Comparison of ENCODE assay signal across 16 mouse cellular contexts in the genomic region with DNA sequence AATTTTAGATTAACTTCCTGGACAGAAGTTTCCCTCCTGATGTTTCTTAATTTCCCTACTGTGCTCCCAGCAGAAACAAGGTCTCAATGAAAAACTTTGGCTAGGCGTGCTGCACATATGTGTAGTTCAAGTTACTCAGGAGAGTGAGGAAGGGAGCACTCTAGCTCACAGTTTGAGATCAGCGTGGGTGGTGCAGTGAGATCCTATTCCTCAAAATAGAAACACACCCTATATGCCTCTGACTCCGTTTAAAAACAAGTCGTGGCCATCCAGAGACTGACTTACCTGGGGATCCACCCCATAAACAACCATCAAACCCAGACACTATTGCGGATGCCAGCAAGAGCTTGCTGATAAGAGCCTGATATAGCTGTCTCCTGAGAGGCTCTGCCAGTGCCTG. TPM values are rescaled to one million over a fixed set of nuclear protein-coding genes. Genes with fewer than 3 reads are reported as not detected.
A peak's percentile ranks its signal among the peaks of the same experiment; 100 is the strongest.
DNase-seq lines count a peak whose midpoint lies in the region; ATAC-seq lines count a peak whose summit lies in the region.
"Had no signal": no experiment of that assay in that cellular context is flagged by ENCODE, and none has a peak within 500 bp of the region (broad histone marks: within the 10 kb centered on the region; RNA-seq: fewer than 3 reads in every experiment).

No protein-coding gene starts in this region.

- no peak for ATAC-seq in CD4-positive, CD25-positive, alpha-beta regulatory T cell, adult 4 months
- ATAC-seq: forebrain, postnatal 0 days; midbrain, embryonic 15.5 days had no signal

- DNase-seq in CD4-positive, CD25-positive, alpha-beta regulatory T cell, adult 2 months (ENCODE audit: low read depth, low spot score) = peak; percentile 58
- DNase-seq in right cerebral cortex, adult 18-20 months = peak; percentile 65
- no peak for DNase-seq in right cerebral cortex, postnatal 4 days
- DNase-seq in left cerebral cortex, adult 9 months (ENCODE audit: low spot score in 2 of 2) = peak; percentile 57 to 73
- DNase-seq in telencephalon, adult 2 months (ENCODE audit: low read depth, low spot score) = peak; percentile 76
- DNase-seq in gastrocnemius, postnatal 4 days (ENCODE audit: low spot score in 2 of 2) = no peak
- no peak for DNase-seq in spleen, postnatal 4 days (ENCODE audit: low spot score in 2 of 2)
- DNase-seq: adrenal gland, postnatal 25 days; cerebellum, adult 9-10 months; forebrain, postnatal 0 days; gastrocnemius, postnatal 25 days; kidney, adult 11 months; lung, postnatal 10 days; thymus, adult 18-20 months had no signal

RNA-seq across cellular contexts. Expression of a gene that starts 47.0 kb away (rescaled TPM):
- polyA plus RNA-seq in CD4-positive, CD25-positive, alpha-beta regulatory T cell, adult 4 months (2017; shearing (Covaris generic)) = 10 to 100 TPM; 46.9 to 47.7 TPM
- total RNA-seq in gastrocnemius, postnatal 4 days (2021) = 100 to 1,000 TPM in 1 of 2 experiments, 10 to 100 TPM in 1; 91.1 to 101 TPM

Comparison
In these comparisons a context has a peak if more than half of its experiments do, and no peak if none do; other contexts are left out.
1. DNase-seq: peak in CD4-positive, CD25-positive, alpha-beta regulatory T cell, adult 2 months (single experiment), right cerebral cortex, adult 18-20 months (single experiment), left cerebral cortex, adult 9 months (2 of 2) and telencephalon, adult 2 months (single experiment); none in right cerebral cortex, postnatal 4 days (single experiment), gastrocnemius, postnatal 4 days (0 of 2) and spleen, postnatal 4 days (0 of 2).